Mouse (Mus musculus): ENCODE measurements around the gene Ddah2. TPM values are rescaled to one million over a fixed set of nuclear protein-coding genes. Genes with fewer than 3 reads are reported as not detected.

Gene Ddah2
- polyA plus RNA-seq, 1 experiment: 322 TPM

GRCm38 (mm10) chr17:35055691-35056495 is 2.9 kb upstream of the Ddah2 start:
- no peak for DNase-seq (ENCODE audit: low read depth)
- TF ChIP-seq POLR2A (IDR thresholded peaks at IDR 0.05; ENCODE audit: borderline replicate concordance, extremely low read depth, insufficient read depth, insufficient read length, poor library complexity, severe bottlenecking) (no peak), CTCF (IDR thresholded peaks at IDR 0.05; ENCODE audit: borderline replicate concordance, extremely low read depth, insufficient read depth, insufficient read length) (no peak)

DNA sequence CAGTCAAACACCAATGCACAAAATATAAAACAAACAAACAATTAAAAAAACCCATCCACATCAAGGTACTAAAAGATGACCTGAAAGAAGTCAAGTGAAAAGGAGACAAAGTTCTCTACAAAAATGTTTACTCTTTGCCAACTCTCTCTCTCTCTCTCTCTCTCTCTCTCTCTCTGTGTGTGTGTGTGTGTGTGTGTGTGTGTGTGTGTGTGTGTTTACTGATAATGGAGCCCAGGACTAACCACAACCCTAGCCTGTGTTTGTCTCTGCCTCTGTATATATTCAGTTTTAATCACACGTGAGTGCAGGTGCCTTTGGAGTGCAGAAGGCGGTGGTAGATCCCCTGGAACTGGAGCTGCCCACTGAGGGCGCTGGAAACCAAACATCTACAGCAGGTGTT is 1.7 kb upstream of the Ddah2 start:
- no peak for TF ChIP-seq POLR2A (IDR thresholded peaks at IDR 0.05; ENCODE audit: borderline replicate concordance, extremely low read depth, insufficient read depth, insufficient read length, poor library complexity, severe bottlenecking)
- no peak for TF ChIP-seq CTCF (IDR thresholded peaks at IDR 0.05; ENCODE audit: borderline replicate concordance, extremely low read depth, insufficient read depth, insufficient read length)
- DNase-seq (ENCODE audit: low read depth): no peak

GRCm38 (mm10) chr17:35058316-35058715 is 519 bp upstream of the Ddah2 start:
- no peak for TF ChIP-seq POLR2A (IDR thresholded peaks at IDR 0.05; ENCODE audit: borderline replicate concordance, extremely low read depth, insufficient read depth, insufficient read length, poor library complexity, severe bottlenecking)
- no peak for TF ChIP-seq CTCF (IDR thresholded peaks at IDR 0.05; ENCODE audit: borderline replicate concordance, extremely low read depth, insufficient read depth, insufficient read length)
- no peak for DNase-seq (ENCODE audit: low read depth)

DNA sequence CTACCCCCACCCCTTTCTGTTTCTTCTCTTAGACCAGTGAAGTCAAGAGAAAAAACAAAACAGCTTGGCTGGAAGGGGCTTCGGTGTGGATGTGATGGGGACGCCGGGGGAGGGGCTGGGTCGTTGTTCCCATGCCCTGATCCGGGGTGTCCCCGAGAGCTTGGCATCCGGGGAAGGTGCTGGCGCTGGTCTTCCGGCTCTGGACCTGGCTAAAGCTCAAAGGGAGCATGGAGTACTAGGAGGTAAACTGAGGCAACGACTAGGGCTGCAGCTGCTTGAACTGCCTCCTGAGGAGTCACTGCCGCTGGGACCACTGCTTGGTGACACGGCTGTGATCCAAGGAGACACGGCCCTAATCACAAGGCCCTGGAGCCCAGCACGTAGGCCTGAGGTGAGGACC is 1.2 kb downstream of the Ddah2 start:
- DNase-seq (ENCODE audit: low read depth): no peak
- no peak for TF ChIP-seq POLR2A (IDR thresholded peaks at IDR 0.05; ENCODE audit: borderline replicate concordance, extremely low read depth, insufficient read depth, insufficient read length, poor library complexity, severe bottlenecking)
- TF ChIP-seq CTCF (IDR thresholded peaks at IDR 0.05; ENCODE audit: borderline replicate concordance, extremely low read depth, insufficient read depth, insufficient read length): no peak

DNA sequence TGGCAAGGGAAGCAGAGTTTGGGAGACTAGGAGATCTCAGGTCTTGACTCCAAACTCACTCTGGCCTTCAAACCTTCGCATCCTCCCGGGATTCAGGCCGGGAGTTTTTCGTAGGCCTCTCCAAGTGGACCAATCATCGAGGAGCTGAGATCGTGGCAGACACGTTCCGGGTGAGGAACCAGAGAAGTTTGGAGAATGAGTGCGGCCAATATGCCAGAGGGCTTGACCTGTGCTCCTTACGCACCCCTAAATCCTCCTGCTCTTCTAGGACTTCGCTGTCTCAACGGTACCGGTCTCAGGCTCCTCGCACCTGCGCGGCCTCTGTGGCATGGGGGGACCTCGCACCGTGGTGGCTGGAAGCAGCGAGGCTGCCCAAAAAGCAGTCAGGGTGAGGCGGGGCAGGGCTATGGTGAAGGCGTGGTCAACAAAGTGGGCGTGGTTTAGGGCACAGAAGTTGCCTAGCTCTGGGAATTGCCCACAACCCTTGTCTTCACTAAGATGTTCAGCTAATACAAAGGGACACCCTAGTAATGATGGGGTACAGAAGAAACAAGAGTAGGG is 2.0 kb downstream of the Ddah2 start:
- TF ChIP-seq CTCF (IDR thresholded peaks at IDR 0.05; ENCODE audit: borderline replicate concordance, extremely low read depth, insufficient read depth, insufficient read length): no peak
- TF ChIP-seq POLR2A (IDR thresholded peaks at IDR 0.05; ENCODE audit: borderline replicate concordance, extremely low read depth, insufficient read depth, insufficient read length, poor library complexity, severe bottlenecking): no peak
- DNase-seq (ENCODE audit: low read depth): no peak

- DNase-seq (ENCODE audit: low read depth): no peak
- no peak for TF ChIP-seq CTCF (IDR thresholded peaks at IDR 0.05; ENCODE audit: borderline replicate concordance, extremely low read depth, insufficient read depth, insufficient read length)
- no peak for TF ChIP-seq POLR2A (IDR thresholded peaks at IDR 0.05; ENCODE audit: borderline replicate concordance, extremely low read depth, insufficient read depth, insufficient read length, poor library complexity, severe bottlenecking)
Observed at GRCm38 (mm10) chr17:35061299-35061698, 2.5 kb downstream of the Ddah2 start.

GRCm38 (mm10) chr17:35063466-35063865 is 4.6 kb downstream of the Ddah2 start:
- no peak for DNase-seq (ENCODE audit: low read depth)
- TF ChIP-seq POLR2A (IDR thresholded peaks at IDR 0.05; ENCODE audit: borderline replicate concordance, extremely low read depth, insufficient read depth, insufficient read length, poor library complexity, severe bottlenecking): no peak
- TF ChIP-seq CTCF (IDR thresholded peaks at IDR 0.05; ENCODE audit: borderline replicate concordance, extremely low read depth, insufficient read depth, insufficient read length): no peak

DNA sequence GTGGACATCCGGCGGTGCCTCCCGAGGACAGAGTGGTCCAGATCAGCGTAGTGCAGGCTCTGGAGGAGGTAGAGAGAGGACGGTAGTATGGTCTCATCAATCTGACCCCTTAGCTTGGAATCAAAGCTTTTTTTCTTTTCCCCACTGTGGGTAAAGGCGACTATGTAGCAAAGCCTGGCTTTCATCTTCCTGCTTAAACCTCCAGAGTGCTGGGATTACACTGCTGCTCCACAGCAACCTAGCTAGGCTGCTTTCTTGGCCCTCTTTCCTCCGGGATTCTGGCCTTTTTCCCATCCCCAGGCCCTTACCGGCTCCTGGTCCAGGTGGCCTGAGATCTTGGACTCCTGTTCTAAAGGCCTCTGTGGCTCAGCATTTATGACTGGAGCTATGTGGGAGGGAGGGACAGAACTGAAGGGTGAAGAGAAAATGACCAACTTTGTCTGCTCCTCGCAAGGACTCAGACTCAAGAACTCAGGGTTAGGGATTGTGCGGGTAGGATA is 5.6 kb downstream of the Ddah2 start:
- no peak for DNase-seq (ENCODE audit: low read depth)
- TF ChIP-seq CTCF (IDR thresholded peaks at IDR 0.05; ENCODE audit: borderline replicate concordance, extremely low read depth, insufficient read depth, insufficient read length): no peak
- no peak for TF ChIP-seq POLR2A (IDR thresholded peaks at IDR 0.05; ENCODE audit: borderline replicate concordance, extremely low read depth, insufficient read depth, insufficient read length, poor library complexity, severe bottlenecking)

- no peak for TF ChIP-seq CTCF (IDR thresholded peaks at IDR 0.05; ENCODE audit: borderline replicate concordance, extremely low read depth, insufficient read depth, insufficient read length)
- no peak for TF ChIP-seq POLR2A (IDR thresholded peaks at IDR 0.05; ENCODE audit: borderline replicate concordance, extremely low read depth, insufficient read depth, insufficient read length, poor library complexity, severe bottlenecking)
- no peak for DNase-seq (ENCODE audit: low read depth)
Observed at GRCm38 (mm10) chr17:35064951-35065947, 6.4 kb downstream of the Ddah2 start, which contains the start of gene Ly6g6c. Ly6g6c (plus strand) TSS chr17:35065388.

- no peak for DNase-seq (ENCODE audit: low read depth)
- no peak for TF ChIP-seq CTCF (IDR thresholded peaks at IDR 0.05; ENCODE audit: borderline replicate concordance, extremely low read depth, insufficient read depth, insufficient read length)
- TF ChIP-seq POLR2A (IDR thresholded peaks at IDR 0.05; ENCODE audit: borderline replicate concordance, extremely low read depth, insufficient read depth, insufficient read length, poor library complexity, severe bottlenecking): no peak
Observed at GRCm38 (mm10) chr17:35066084-35066483, 7.2 kb downstream of the Ddah2 start, which contains the start of gene Mpig6b. Mpig6b (minus strand) TSS chr17:35066184.

Data from brain, embryonic 14.5 days (tissue).